Mouse (Mus musculus): ENCODE data around the gene Hs3st1. TPM values are rescaled to one million over a fixed set of nuclear protein-coding genes. Genes with fewer than 3 reads are reported as not detected.
"Not testable (repeated sequence)": the region's sequence is repeated elsewhere in the genome, so short reads cannot be mapped to it uniquely, and the experiment has no call there.

Hs3st1 gene
- polyA plus RNA-seq (2012; rRNA removed): 57.9 and 61.2 TPM in 2 replicates

DNA sequence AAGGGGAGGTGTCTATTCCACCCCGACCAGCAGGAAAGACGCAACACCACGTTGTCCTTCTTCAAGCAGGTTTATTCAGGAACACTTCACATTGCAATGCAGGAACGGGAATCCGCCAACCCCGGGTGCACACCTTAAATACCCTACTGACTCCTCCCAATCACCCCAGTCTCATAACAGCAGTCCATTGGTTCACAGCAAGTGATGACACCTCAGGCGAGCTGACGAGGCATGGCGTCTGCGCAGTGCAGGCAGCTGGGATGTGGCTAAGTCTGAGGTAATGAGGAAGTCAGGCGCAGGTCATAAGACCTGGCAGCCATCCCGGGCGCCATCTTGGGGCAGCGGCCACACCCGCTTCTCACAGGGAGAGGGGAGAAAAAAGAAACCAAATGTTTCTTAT lies at the start of gene Hs3st1:
Hs3st1 (minus strand) TSS at position 101 of the 400 bp plus-strand sequence.
- not testable (repeated sequence) for H3K27ac ChIP-seq (ENCODE audit: insufficient read depth, low read length); H3K4me3 ChIP-seq (ENCODE audit: insufficient read depth, low read length); H3K4me1 ChIP-seq (ENCODE audit: control insufficient read depth, insufficient read depth, low read length)

DNA sequence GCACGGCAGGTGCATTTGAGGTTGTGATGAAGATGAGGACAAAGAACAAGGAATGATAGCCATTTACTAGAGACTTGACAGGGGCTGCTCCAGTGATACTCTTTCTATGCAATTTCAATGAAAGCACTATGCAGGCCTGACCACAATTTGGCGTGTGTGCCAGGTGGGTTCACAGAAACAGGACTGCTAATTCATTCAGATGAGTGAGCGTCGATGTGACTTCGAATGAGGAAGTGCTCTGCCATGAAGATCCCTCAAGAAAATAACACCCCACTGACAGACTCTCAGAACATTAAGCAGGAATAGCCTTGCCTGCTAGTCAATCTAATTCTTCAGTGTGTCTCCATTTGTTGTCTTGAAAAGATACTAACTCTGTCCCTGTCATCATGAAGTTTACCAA lies 49.4 kb upstream of the Hs3st1 start:
- Histone ChIP-seq H3K27ac (ENCODE audit: insufficient read depth, low read length) (no peak overlapping the region), H3K4me3 (ENCODE audit: insufficient read depth, low read length) (no peak overlapping the region)

DNA sequence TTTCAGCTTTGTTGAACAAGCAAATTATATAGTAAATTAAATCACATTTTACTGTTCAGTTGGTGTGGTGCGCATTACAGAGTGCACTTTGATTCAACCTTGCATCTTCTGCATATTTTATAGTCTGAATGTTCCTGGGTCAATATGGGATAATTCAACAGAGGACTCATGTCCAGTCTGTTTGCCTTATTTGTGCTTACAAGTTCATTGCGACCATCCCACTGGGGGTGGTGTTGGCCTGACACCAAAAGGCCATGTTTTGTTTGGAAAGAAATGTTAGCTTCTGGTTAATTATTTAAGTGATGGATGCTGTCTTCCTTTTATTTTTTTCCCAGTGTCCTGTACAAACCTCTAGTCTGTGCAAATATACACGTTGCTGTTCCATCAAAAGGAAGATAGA lies 48.7 kb upstream of the Hs3st1 start:
- Histone ChIP-seq H3K4me1 (ENCODE audit: control insufficient read depth, insufficient read depth, low read length) (peaks cover 3% of the 10 kb centered on the region), H3K4me3 (ENCODE audit: insufficient read depth, low read length) (no peak overlapping the region), H3K27ac (ENCODE audit: insufficient read depth, low read length) (no peak overlapping the region)
- TF ChIP-seq CTCF (IDR thresholded peaks at IDR 0.05; ENCODE audit: extremely low read depth, insufficient read depth, low read length): no peak
- TF ChIP-seq POLR2A (IDR thresholded peaks at IDR 0.05; ENCODE audit: extremely low read depth, insufficient read depth, low read length): no peak

More for the DNA sequence above, 49.4 kb upstream of the Hs3st1 start:
- TF ChIP-seq POLR2A (IDR thresholded peaks at IDR 0.05; ENCODE audit: extremely low read depth, insufficient read depth, low read length) (no peak), CTCF (IDR thresholded peaks at IDR 0.05; ENCODE audit: extremely low read depth, insufficient read depth, low read length) (no peak)
- peaks cover 3% of the 10 kb centered on the region for H3K4me1 ChIP-seq (ENCODE audit: control insufficient read depth, insufficient read depth, low read length)

DNA sequence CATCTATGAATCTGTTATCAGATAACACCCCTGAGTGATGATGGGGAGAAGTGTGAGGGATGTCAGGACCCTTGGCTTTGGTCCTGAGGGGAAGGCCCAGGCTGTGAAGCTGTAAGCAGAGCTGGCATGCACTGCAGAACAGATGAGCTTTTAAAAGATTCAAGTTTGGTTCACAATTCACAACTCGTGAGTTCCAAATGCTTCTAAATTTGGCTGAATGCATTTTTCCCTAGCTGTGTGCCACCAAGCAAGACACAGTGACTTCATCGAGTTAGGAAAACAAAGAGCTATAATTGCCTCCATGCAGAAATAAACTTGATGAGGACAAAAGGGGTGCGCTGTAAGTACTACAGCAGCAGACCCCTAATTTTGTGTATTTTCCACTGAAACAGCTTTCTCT lies 48.2 kb upstream of the Hs3st1 start:
- TF ChIP-seq CTCF (IDR thresholded peaks at IDR 0.05; ENCODE audit: extremely low read depth, insufficient read depth, low read length) (no peak), POLR2A (IDR thresholded peaks at IDR 0.05; ENCODE audit: extremely low read depth, insufficient read depth, low read length) (no peak)
- Histone ChIP-seq H3K4me3 (ENCODE audit: insufficient read depth, low read length) (no peak overlapping the region), H3K27ac (ENCODE audit: insufficient read depth, low read length) (no peak overlapping the region), H3K4me1 (ENCODE audit: control insufficient read depth, insufficient read depth, low read length) (peaks cover 3% of the 10 kb centered on the region)

DNA sequence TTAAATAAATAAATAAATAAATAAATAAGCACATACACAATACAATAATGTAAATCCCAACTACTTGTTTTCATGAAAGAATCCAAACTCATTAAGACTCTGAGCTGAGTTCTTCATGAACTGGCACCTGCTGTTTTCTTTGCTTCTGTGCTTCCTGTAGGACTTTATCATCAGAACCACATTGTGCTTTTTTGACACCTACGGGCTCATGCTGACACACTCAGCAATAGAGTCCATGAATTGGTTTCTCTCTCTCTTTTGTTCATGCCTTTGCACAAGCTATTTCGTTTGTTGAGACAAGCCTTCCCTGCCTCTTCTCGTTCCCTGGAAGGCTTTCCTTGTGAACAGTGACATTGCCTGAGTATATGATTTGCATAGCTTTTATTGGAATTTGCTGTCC lies 46.8 kb upstream of the Hs3st1 start:
- H3K4me3 ChIP-seq (ENCODE audit: insufficient read depth, low read length): no peak overlapping the region
- H3K4me1 ChIP-seq (ENCODE audit: control insufficient read depth, insufficient read depth, low read length): peaks cover 3% of the 10 kb centered on the region
- H3K27ac ChIP-seq (ENCODE audit: insufficient read depth, low read length): no peak overlapping the region
- no peak for TF ChIP-seq POLR2A (IDR thresholded peaks at IDR 0.05; ENCODE audit: extremely low read depth, insufficient read depth, low read length)

DNA sequence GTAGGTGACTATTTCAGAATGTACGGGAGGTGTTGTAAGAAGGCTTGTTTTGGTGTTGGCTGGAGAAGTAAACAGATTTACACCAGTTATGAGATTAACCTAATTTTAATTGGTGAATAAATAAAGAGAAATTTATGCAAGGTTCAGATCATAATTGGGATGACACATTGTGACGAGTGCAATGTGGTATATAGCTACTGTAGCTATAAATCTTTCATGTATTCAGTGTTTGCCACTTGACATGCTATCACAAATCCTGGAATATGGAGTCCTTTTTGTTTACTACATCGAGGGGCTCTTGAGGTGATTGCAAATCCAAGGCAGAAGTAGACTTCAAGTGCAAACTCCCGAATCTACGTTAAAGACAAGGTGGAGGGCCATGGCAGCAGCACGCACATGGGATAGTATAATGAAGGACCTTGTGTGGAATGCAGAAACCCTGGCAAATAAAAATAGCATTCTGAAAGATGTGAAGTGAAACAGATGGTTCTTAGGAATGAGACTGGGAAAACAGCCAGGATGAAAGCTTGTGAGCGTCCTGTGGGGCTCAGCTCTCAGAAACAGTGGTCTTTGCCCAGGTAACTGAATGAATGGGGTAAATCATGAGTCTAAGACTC lies 21.9 kb upstream of the Hs3st1 start:
- no peak for TF ChIP-seq CTCF (IDR thresholded peaks at IDR 0.05; ENCODE audit: extremely low read depth, insufficient read depth, low read length)
- TF ChIP-seq POLR2A (IDR thresholded peaks at IDR 0.05; ENCODE audit: extremely low read depth, insufficient read depth, low read length): no peak
- no peak overlapping the region for H3K4me3 ChIP-seq (ENCODE audit: insufficient read depth, low read length)
- H3K27ac ChIP-seq (ENCODE audit: insufficient read depth, low read length): no peak overlapping the region
- no peaks in the 10 kb centered on the region for H3K4me1 ChIP-seq (ENCODE audit: control insufficient read depth, insufficient read depth, low read length)

DNA sequence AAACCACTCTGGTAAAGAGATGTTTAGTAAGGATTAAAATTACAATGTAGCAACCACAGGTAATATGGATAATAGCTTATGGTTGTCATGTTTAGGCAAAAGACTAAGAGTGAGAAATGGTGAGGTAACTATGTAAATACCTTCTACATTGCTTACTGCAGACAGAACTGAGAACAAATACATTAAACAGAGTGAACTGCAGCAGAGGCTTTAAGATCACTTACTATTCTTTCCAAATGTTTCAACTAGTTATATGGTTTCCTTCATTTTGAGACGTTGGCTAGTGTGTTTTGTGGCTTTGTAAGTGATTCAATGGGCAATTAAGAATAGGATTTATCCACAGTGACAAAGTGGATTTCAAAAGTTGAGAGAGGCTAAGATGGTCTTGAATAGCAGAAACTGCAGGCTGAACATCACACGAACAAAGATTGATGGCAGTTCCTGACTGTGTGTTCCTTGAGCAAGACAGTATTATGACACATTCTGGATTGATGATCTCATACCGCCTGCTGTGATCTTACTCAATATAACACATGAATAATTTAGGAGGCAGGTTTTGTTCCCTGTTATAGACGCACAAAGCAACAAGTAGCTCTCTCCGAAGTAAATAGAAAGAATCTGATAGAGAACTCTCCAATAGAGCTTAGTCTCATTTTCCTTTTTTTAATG lies 16.5 kb upstream of the Hs3st1 start:
- TF ChIP-seq POLR2A (IDR thresholded peaks at IDR 0.05; ENCODE audit: extremely low read depth, insufficient read depth, low read length) (no peak), CTCF (IDR thresholded peaks at IDR 0.05; ENCODE audit: extremely low read depth, insufficient read depth, low read length) (no peak)
- Histone ChIP-seq H3K4me1 (ENCODE audit: control insufficient read depth, insufficient read depth, low read length) (no peaks in the 10 kb centered on the region), H3K4me3 (ENCODE audit: insufficient read depth, low read length) (no peak overlapping the region), H3K27ac (ENCODE audit: insufficient read depth, low read length) (no peak overlapping the region)

DNA sequence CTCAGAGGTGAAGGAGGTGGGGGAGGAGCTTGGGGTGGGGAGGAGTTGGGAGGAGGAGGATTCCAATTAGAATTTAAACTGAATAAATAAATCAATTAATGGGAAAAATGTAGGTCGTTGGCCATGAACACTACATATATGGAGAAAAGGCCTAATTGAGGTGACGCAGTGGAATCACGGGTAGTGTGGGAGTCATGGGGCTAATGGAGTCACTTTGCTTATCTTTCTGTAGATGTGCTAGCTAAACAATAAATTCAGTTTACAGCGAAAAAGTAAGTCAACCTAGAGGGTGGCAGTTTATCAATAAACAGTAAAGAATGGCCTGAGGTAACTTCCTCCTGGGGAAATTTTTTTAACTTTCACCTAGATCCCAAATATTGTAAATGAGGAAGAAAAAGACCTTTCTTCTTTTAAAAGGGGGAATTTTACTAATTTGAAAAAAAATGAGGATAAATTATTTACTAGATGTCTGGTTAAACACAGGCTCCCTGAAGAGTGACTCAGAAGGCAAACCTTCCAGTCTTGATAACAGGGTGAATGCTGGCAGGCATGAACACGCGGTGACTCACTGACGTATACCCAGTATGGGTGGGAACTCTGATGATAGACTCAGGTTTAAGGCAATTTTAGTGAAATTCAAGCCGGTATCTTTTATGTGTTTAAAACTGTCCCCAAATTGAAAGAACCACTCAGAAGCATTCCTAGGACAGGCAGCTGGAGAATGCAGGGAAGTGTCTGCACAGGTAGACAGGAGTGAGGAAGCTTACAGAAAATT lies 6.6 kb upstream of the Hs3st1 start:
- H3K27ac ChIP-seq (ENCODE audit: insufficient read depth, low read length): no peak overlapping the region
- H3K4me1 ChIP-seq (ENCODE audit: control insufficient read depth, insufficient read depth, low read length): no peaks in the 10 kb centered on the region
- H3K4me3 ChIP-seq (ENCODE audit: insufficient read depth, low read length): no peak overlapping the region
- no peak for TF ChIP-seq POLR2A (IDR thresholded peaks at IDR 0.05; ENCODE audit: extremely low read depth, insufficient read depth, low read length)
- TF ChIP-seq CTCF (IDR thresholded peaks at IDR 0.05; ENCODE audit: extremely low read depth, insufficient read depth, low read length): no peak

DNA sequence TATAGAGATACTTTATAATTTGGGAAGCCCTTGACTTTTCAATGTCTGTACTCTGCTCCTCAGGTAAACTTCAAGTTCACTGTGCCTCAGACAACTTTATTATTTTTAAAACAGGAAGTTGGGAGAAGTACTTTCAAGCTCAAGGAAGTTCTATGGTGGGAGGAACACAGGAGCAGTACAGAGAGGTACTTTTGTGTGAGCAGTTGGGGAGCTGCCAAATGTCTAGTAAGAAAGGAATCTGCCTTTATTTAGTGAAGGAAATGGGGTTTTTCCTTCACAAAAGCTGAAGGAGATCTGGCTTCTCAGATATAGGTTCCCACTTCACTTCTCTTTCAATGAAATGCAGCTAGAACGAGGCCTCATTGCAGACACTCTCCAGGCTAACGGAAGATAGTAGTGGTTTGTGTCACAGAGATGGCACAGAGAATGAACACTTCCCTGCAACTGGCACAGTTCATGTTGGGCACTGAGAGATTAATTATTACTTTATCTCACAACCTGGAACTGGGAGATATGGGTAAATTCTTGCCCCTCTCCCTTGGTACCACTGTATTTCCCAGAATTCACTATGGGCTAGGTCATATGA lies 3.7 kb upstream of the Hs3st1 start:
- no peaks in the 10 kb centered on the region for H3K4me1 ChIP-seq (ENCODE audit: control insufficient read depth, insufficient read depth, low read length)
- TF ChIP-seq CTCF (IDR thresholded peaks at IDR 0.05; ENCODE audit: extremely low read depth, insufficient read depth, low read length) (no peak), POLR2A (IDR thresholded peaks at IDR 0.05; ENCODE audit: extremely low read depth, insufficient read depth, low read length) (no peak)
- no peak overlapping the region for H3K27ac ChIP-seq (ENCODE audit: insufficient read depth, low read length)
- H3K4me3 ChIP-seq (ENCODE audit: insufficient read depth, low read length): no peak overlapping the region

Measured in cortical plate, adult 2 months (tissue).